Mouse (Mus musculus): ENCODE results near the gene Mast4. TPM values are rescaled to one million over a fixed set of nuclear protein-coding genes. Genes with fewer than 3 reads are reported as not detected.

Gene Mast4
- total and polyA plus RNA-seq, 3 experiments, result 0.99 to 7.4 (median 6.1) TPM

- H3K4me2 ChIP-seq (ENCODE audit: insufficient read depth, low read depth, poor library complexity, severe bottlenecking), result no peak overlapping the region
- DNase-seq (ENCODE audit: extremely low read depth), result no peak
- H3K79me2 ChIP-seq (replicated peaks; ENCODE audit: control insufficient read depth, extremely low read depth, insufficient read depth, poor library complexity, severe bottlenecking), result no peaks in the 10 kb centered on the region
- H3K9me3 ChIP-seq (replicated peaks; ENCODE audit: low read length), result no peaks in the 10 kb centered on the region
- no peak overlapping the region for H3K4me3 ChIP-seq (replicated peaks in 1 of 3; ENCODE audit: low read depth in 2 of 3, low read length in 2 of 3, poor library complexity in 1 of 3)
- no peak for TF ChIP-seq MEF2A (IDR thresholded peaks at IDR 0.05; ENCODE audit: borderline replicate concordance, low read depth, low read length)
- no peak for TF ChIP-seq ZNF384 (IDR thresholded peaks at IDR 0.05; ENCODE audit: low read depth, low read length)
- TF ChIP-seq RAD21 (IDR thresholded peaks at IDR 0.05; ENCODE audit: low read depth, low read length), result no peak
- no peak for TF ChIP-seq ELF1 (IDR thresholded peaks at IDR 0.05; ENCODE audit: low read depth, low read length)
- no peak for TF ChIP-seq CHD2 (IDR thresholded peaks at IDR 0.05; ENCODE audit: low read length)
- TF ChIP-seq TCF12 (IDR thresholded peaks at IDR 0.05; ENCODE audit: low read depth, low read length), result no peak
- TF ChIP-seq CTCF (conservative IDR thresholded peaks at IDR 0.05 in 1 of 2, IDR thresholded peaks at IDR 0.05 in 1 of 2; ENCODE audit: low read depth in 2 of 2, low read length in 2 of 2), result no peak
- TF ChIP-seq MYC (IDR thresholded peaks at IDR 0.05; ENCODE audit: low read depth, low read length), result no peak
- TF ChIP-seq NRF1 (IDR thresholded peaks at IDR 0.05; ENCODE audit: low read depth, low read length), result no peak
- TF ChIP-seq JUN (IDR thresholded peaks at IDR 0.05; ENCODE audit: insufficient read depth, low read depth, low read length), result no peak
- TF ChIP-seq GABPA (IDR thresholded peaks at IDR 0.05; ENCODE audit: insufficient replicate concordance, low read depth, low read length), result no peak
- TF ChIP-seq MAFK (IDR thresholded peaks at IDR 0.05; ENCODE audit: insufficient replicate concordance, low read length), result no peak
- no peak for TF ChIP-seq POLR2AphosphoS2 (IDR thresholded peaks at IDR 0.05; ENCODE audit: low read depth, low read length)
- no peak for TF ChIP-seq NELFE (IDR thresholded peaks at IDR 0.05; ENCODE audit: low read depth, low read length)
- TF ChIP-seq SIN3A (IDR thresholded peaks at IDR 0.05; ENCODE audit: low read length), result no peak
- no peak for TF ChIP-seq EP300 (IDR thresholded peaks at IDR 0.05; ENCODE audit: low read length)
- TF ChIP-seq KAT2A (IDR thresholded peaks at IDR 0.05; ENCODE audit: insufficient replicate concordance, low read length), result no peak
- no peak for TF ChIP-seq E2F4 (IDR thresholded peaks at IDR 0.05; ENCODE audit: insufficient replicate concordance, low read depth, low read length)
- no peak for TF ChIP-seq IRF4 (IDR thresholded peaks at IDR 0.05; ENCODE audit: low read depth, low read length)
- H3K4me1 ChIP-seq (ENCODE audit: control insufficient read depth in 1 of 2, insufficient read depth in 2 of 2), result peaks cover 0 to 2% of the 10 kb centered on the region in 2 experiments; a peak in 1 of 4 replicates
- in situ Hi-C loops (cut with MboI; ENCODE audit: low pct_ligation_motif_present, low pct_unique_long_range_greater_than_20kb, low sequenced_read_pairs) (loop anchor here (25.0 kb wide), 2 partner anchors 303 to 453 kb away; no protein-coding TSS in a partner anchor), dilution Hi-C loops (cut with MboI; ENCODE audit: extremely low pct_ligation_motif_present, extremely low pct_unique_long_range_greater_than_20kb, low sequenced_read_pairs) (no loop called here)
- no peaks in the 10 kb centered on the region for H3K36me3 ChIP-seq (replicated peaks in 1 of 2; ENCODE audit: control insufficient read depth in 1 of 2, insufficient read depth in 1 of 2, low read length in 1 of 2)
- H3K27ac ChIP-seq (ENCODE audit: insufficient read depth, low read depth), result no peak overlapping the region
- no peaks in the 10 kb centered on the region for H3K27me3 ChIP-seq (replicated peaks)
- no peak overlapping the region for H3K9ac ChIP-seq (ENCODE audit: insufficient read depth, low read depth)
Measured at GRCm38 (mm10) chr13:103115116-103115515, 219.2 kb downstream of the Mast4 start.

- H3K4me1 ChIP-seq (ENCODE audit: control insufficient read depth in 1 of 2, insufficient read depth in 2 of 2), result peaks cover 0 to 5% of the 10 kb centered on the region in 2 experiments; a peak in 1 of 4 replicates
- no peaks in the 10 kb centered on the region for H3K27me3 ChIP-seq (replicated peaks)
- in situ Hi-C loops (cut with MboI; ENCODE audit: low pct_ligation_motif_present, low pct_unique_long_range_greater_than_20kb, low sequenced_read_pairs), result loop anchor here (25.0 kb wide), 2 partner anchors 302 to 452 kb away; no protein-coding TSS in a partner anchor
- H3K9me3 ChIP-seq (replicated peaks; ENCODE audit: low read length), result no peaks in the 10 kb centered on the region
- H3K9ac ChIP-seq (ENCODE audit: insufficient read depth, low read depth), result no peak overlapping the region
- DNase-seq (ENCODE audit: extremely low read depth), result no peak
- H3K79me2 ChIP-seq (replicated peaks; ENCODE audit: control insufficient read depth, extremely low read depth, insufficient read depth, poor library complexity, severe bottlenecking), result no peaks in the 10 kb centered on the region
- dilution Hi-C loops (cut with MboI; ENCODE audit: extremely low pct_ligation_motif_present, extremely low pct_unique_long_range_greater_than_20kb, low sequenced_read_pairs), result no loop called here
- H3K4me2 ChIP-seq (ENCODE audit: insufficient read depth, low read depth, poor library complexity, severe bottlenecking), result no peak overlapping the region
- no peak for TF ChIP-seq BHLHE40 (IDR thresholded peaks at IDR 0.05; ENCODE audit: low read depth, low read length)
- TF ChIP-seq MXI1 (IDR thresholded peaks at IDR 0.05; ENCODE audit: low read depth, low read length), result no peak
- no peak for TF ChIP-seq ZNF384 (IDR thresholded peaks at IDR 0.05; ENCODE audit: low read depth, low read length)
- no peak for TF ChIP-seq GABPA (IDR thresholded peaks at IDR 0.05; ENCODE audit: insufficient replicate concordance, low read depth, low read length)
- H3K27ac ChIP-seq (ENCODE audit: insufficient read depth, low read depth), result no peak overlapping the region
- no peak overlapping the region for H3K4me3 ChIP-seq (replicated peaks in 1 of 3; ENCODE audit: low read depth in 2 of 3, low read length in 2 of 3, poor library complexity in 1 of 3)
- H3K36me3 ChIP-seq (replicated peaks in 1 of 2; ENCODE audit: control insufficient read depth in 1 of 2, insufficient read depth in 1 of 2, low read length in 1 of 2), result no peaks in the 10 kb centered on the region
Measured at GRCm38 (mm10) chr13:103114274-103114673, 220.0 kb downstream of the Mast4 start.

Data from CH12.LX (cell line).